Mouse (Mus musculus) c-Kit-negative CD71-positive TER-119-positive erythroid progenitor cells, embryonic 14.5 days (primary cell): ENCODE data around the gene Rrp15.

Source experiments
- DNase-seq: peaks from one replicate; pipeline ENCODE4 v3.0.0-alpha.2; 2013; ENCODE audit warnings: low read depth, low spot score

Gene Rrp15

GRCm38 (mm10) chr1:186675263-186675662, 73.9 kb downstream of the Rrp15 start:
- no peak for DNase-seq

- no peak for DNase-seq
These were observed 74.5 kb downstream of the Rrp15 start for GRCm38 (mm10) chr1:186674621-186675020.

GRCm38 (mm10) chr1:186673166-186673565, 76.0 kb downstream of the Rrp15 start:
- DNase-seq, result no peak
